Mouse (Mus musculus) adrenal gland, postnatal 4 days (tissue): Measurements from ENCODE around the gene Clcn2. TPM values are rescaled to one million over a fixed set of nuclear protein-coding genes. Genes with fewer than 3 reads are reported as not detected.

Experiments
- DNase-seq, 2 experiments: peaks; one replicate each; pipeline ENCODE4 v3.0.0; 2021 to 2022; ENCODE audit warnings: low spot score in 2 of 2, mixed read lengths in 2 of 2
- total RNA-seq, 2 experiments: library from RNA; stranded (reverse); gene quantifications; 2 replicates each; pipeline ENCODE4 v1.2.3; 2021

The Clcn2 gene
- total RNA-seq, 2 experiments from 2014 or later = 49.6 to 57.3 TPM

DNA sequence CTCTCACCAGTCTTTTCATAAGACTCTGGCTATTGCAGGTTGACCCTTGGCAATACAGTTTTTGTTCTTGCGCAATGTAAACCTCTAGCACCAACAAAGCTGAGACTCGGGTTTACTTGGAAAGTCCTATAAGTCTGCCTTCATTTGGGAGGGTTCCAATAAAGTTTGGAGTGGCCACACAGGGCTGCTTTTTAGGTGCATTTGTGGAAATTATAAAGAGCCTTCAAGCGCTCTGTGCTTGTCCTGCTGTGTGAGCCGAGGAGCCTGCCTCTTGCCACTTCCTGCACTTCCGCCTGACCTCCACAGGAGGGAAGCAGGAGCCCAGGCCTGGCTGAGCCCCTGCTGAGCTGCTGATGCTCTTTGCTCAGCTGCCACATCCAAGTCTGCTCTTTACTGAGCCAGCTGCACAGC, 6.8 kb upstream of the Clcn2 start:
- peak; percentile 46 to 56 for DNase-seq

GRCm38 (mm10) chr16:20723247-20723646, 5.7 kb upstream of the Clcn2 start:
- DNase-seq = no peak

DNA sequence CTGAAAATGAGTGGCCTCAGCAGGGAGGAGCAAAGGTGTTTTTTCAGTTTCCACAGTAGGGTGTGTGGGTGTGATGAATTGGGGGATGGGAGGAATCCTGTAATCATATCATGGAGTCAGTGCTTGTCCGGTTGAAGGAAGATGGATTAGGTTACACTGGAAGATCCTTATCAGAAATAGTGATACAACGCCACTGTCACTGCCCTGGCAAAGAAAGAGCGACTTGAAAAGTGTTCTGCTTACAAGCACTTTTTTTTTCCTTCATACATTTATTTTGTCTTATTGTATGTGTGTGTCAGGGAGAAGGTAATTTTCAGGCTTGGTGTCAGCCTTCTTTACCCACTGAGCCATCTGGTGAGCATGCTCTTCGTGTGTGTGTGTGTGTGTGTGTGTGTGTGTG, 5.2 kb upstream of the Clcn2 start:
- DNase-seq = no peak

- DNase-seq = no peak
Observed at GRCm38 (mm10) chr16:20721808-20722207, 4.3 kb upstream of the Clcn2 start.

DNA sequence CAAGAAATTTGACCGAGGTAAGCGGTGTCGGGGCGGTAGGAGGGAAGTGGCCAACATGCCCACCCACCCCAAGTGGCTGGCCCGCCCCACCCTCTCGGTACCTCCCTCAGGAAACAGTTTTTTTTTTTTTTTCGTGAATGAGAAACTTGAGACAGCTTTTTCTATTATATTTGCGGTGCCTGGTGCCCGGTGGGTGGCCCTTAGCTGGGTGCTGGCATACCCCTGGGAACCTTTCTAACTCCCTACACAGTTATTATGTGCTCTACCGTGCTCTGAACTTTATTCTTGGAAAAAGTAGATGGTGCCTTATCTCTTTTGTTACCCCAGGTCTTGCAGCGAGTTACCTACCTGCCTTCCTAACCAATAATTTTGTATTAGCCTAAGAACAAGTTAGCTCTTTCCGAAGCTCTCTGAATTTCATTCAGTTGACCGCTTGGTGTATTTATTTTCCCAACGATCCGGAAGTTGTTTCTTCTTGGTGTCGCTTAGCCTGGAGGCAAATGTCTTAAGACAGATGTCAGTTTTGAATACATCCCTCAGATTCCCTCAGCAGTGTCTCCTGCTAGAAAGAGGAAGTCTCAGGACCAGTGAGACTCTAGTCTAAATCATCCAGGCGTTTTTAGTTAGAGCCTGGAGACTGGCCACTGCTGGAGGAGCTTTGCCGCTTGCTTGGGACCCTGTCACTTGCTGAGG, 578 bp upstream of the Clcn2 start:
- DNase-seq = no peak

- DNase-seq = no peak
Observed at GRCm38 (mm10) chr16:20716841-20717180, 735 bp downstream of the Clcn2 start.

GRCm38 (mm10) chr16:20715976-20716840, 1.3 kb downstream of the Clcn2 start:
- DNase-seq = peak; percentile 63 to 67

- no peak for DNase-seq
Observed at GRCm38 (mm10) chr16:20715566-20715965, 2.0 kb downstream of the Clcn2 start.

GRCm38 (mm10) chr16:20715161-20715560, 2.4 kb downstream of the Clcn2 start:
- DNase-seq = no peak

DNA sequence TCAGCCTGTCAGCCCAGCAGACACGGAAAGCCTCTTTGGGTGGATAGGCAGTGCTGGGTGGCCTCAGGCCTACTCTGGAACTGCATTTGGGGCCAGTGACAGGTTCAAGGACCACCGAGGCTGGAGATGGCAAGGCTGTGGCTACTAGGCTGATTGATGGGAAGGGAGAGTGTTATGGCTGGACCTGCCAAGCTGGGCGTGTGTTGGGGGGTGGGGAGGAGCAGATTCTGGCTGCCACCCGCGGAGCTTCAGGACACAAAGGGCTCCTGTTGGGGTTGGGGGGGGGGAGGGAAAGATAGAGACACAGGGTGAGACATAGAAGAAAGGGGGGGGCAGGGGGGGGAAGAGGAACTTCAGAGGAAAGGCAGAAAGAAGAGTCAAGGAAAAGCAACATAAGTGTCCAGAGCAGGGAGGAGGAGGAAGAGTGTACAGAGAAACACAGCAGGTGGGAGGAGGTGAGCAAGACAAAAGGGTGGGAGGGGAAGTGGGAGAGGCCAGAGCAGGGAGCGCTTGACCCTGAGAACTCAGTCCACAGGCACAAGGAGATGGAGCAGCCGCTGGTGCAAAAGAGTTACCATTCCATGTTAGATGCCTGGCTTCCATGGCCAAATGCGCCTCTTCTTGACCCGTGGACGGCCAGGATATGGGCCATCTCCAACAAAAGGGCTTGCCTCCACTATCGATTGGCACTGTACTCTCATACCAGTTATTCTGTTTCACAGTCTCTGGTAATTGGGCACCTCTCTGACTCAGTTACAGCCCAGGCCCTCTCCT, 3.1 kb downstream of the Clcn2 start:
- no peak for DNase-seq

GRCm38 (mm10) chr16:20712889-20713288, 4.7 kb downstream of the Clcn2 start:
- no peak for DNase-seq

DNA sequence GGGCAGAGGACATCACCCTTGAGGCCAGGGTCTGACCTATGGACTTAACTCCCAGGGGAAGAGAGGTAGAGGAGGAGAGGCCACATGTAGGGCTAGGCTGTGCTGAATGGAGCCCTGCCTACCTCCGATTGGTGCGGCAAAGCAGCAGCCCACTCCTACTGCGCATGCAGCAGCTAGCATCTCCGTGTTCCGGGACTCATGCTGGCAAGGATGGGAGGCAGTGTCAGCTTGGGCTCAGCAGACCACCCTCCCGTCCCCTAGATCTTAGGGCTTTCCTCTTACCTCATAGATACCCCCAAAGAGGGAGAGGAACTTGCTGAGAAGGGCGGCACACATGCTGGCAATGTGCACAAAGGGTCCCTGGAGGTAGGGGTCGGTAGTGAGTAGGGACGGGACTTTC, 5.4 kb downstream of the Clcn2 start:
- DNase-seq = no peak

DNA sequence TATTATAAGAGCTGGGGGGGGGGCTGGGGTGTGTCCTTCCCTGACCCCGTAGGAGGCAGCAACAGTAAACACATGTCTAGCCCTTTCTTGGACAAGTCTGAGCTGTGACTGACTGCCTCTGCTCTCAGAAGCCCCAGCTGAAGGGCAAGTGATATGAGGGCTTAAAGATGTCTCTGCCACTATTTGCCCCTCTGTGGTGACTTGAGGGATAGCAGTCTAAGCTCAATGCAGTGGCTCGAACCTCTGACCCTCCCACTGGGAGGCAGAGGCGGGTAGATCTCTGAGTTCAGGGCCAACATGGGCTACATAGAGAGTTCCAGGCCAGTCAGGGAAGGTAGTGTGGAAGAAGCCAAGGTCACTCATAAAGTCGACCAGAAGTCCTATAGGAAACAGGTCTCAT, 6.7 kb downstream of the Clcn2 start:
- no peak for DNase-seq

- DNase-seq = no peak
Observed at GRCm38 (mm10) chr16:20710370-20710769, 7.2 kb downstream of the Clcn2 start.

DNA sequence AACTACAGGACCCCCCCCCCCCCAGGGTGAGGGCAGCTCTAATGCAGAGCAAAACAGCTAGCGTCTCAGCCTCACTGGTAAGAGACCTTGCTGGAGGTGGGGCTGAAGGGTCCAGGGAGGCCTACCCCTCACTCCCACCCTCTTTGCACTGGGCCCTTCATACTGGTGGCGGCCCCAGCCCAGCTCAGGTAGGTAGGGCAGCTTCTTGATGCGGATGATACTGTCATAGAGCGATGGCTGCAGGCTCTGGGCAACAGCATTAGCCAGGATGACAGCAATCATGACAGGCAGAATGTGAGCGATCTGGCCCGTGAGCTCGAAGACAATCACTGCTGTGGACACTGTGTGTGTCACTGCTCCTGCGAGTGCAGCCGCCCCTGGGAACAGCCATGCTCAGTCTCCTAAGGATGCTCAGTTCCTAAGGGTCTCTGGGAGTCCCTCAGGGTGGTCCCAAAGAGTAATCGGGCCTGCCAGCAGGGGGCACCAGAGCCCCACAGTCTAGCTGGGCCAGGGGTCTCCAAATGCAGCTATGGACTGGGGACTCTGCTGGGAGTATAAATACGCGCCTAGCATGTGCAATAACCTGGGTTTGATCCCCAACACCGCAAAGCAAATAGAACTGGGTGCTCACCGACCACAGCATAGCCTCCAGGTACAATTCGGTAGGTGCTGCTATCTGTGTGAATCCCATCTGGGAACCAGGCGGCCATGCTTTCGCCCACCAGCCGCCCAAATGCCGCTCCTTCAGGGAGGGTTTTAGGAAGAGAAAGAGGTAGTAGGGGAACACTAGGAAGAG, 8.4 kb downstream of the Clcn2 start:
- DNase-seq = no peak

- DNase-seq = no peak
Observed at GRCm38 (mm10) chr16:20708220-20708938, 9.2 kb downstream of the Clcn2 start.

DNA sequence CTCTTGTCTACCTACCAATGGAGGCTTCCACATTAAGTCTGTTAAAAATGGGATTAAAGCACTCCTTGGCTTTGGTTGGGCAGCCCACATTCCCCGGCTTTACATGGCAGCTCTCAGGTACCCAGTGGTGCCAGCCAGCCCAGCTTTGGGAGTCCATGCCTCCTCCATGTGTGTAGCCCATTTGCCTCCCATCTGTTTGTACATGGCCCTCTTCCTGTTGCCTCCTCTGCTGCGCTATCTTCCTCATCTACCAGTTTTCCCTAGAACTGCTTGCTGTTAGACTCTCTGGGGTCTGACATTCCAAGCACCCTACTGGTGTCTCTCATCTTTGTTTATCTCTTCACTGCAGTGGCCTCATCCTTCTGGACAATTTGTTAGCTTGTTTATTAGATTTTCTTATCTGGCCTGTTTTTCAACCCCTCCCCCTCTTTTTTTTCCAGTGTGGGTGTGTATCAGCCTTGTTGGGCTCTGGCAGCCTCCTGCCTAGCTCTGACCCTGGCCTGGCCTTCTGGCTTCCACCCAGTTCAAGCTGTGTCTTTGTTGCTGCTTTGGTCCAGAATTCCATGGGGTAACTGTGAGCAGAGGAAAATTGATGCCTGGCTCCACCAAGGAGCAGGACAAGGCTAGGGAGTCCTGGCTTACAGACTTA, 11.0 kb downstream of the Clcn2 start:
- no peak for DNase-seq

GRCm38 (mm10) chr16:20705786-20706185, 11.8 kb downstream of the Clcn2 start:
- no peak for DNase-seq

- DNase-seq = no peak
Observed at GRCm38 (mm10) chr16:20703699-20704400, 13.7 kb downstream of the Clcn2 start.
